Mouse (Mus musculus) G1E (cell line): ENCODE measurements around the gene Rab31. TPM values are rescaled to one million over a fixed set of nuclear protein-coding genes. Genes with fewer than 3 reads are reported as not detected.

Experiments
- ATAC-seq: 2 replicates; pipeline ENCODE4 v1.8.0; 2016; ENCODE audit warnings: mild to moderate bottlenecking; ENCODE audit not compliant: insufficient number of reproducible peaks, poor library complexity, low FRiP score, severe bottlenecking; ENCODE audit errors: extremely low read depth
- DNase-seq: peaks from one replicate; pipeline ENCODE4 v3.0.0; 2012; ENCODE audit warnings: low spot score
- H3K27me3 ChIP-seq: 2 replicates; pipeline ENCODE4 v1.6.1; 2012; ENCODE audit warnings: mild to moderate bottlenecking, low read length, inconsistent platforms; ENCODE audit not compliant: insufficient read depth
- H3K36me3 ChIP-seq: replicated peaks from 2 replicates; pipeline ENCODE3; 2012; ENCODE audit warnings: mild to moderate bottlenecking, inconsistent platforms
- H3K4me1 ChIP-seq: 2 replicates; pipeline ENCODE4 v1.6.1; 2012; ENCODE audit warnings: low read depth, low read length, inconsistent platforms, mixed read lengths; ENCODE audit not compliant: insufficient read depth
- H3K4me3 ChIP-seq: 2 replicates; pipeline ENCODE4 v1.5.1; 2012; ENCODE audit warnings: low read depth, mild to moderate bottlenecking, inconsistent platforms, low read length, moderate library complexity, mixed read lengths
- H3K9me3 ChIP-seq: replicated peaks from 2 replicates; pipeline ENCODE4 v1.6.1; 2012; ENCODE audit warnings: inconsistent platforms
- CTCF ChIP-seq: IDR thresholded peaks from 2 replicates; pipeline ENCODE4 v1.5.1; 2012; ENCODE audit warnings: low read depth, low read length, inconsistent platforms, mixed read lengths
- GATA1 ChIP-seq: IDR thresholded peaks from 2 replicates; pipeline ENCODE4 v1.6.1; 2012; ENCODE audit warnings: borderline replicate concordance, low read length, inconsistent platforms, mixed read lengths
- GATA2 ChIP-seq: IDR thresholded peaks from 2 replicates; pipeline ENCODE4 v1.6.1; 2012; ENCODE audit warnings: low read depth, low read length, inconsistent platforms, borderline replicate concordance
- POLR2AphosphoS5 ChIP-seq: IDR thresholded peaks from 2 replicates; pipeline ENCODE4 v1.6.1; 2012; ENCODE audit warnings: low read depth, low read length, inconsistent platforms; ENCODE audit not compliant: insufficient replicate concordance
- TAL1 ChIP-seq: conservative IDR thresholded peaks from 2 replicates; pipeline ENCODE4 v1.6.1; 2012; ENCODE audit warnings: low read depth, low read length, inconsistent platforms, mixed read lengths
- polyA plus RNA-seq: library from polyadenylated mRNA; stranded (reverse); fragments of >175 nt; gene quantifications from 2 replicates; pipeline ENCODE4 v1.2.3, GENCODE M21; 2012
- total RNA-seq, 2 experiments: library from RNA; stranded (forward) in 1 of 2; stranded (reverse) in 1 of 2; fragments of 200-1000 nt in 1 of 2; fragments of >200 nt in 1 of 2; fragmentation: Nextera tagmentation in 1 of 2; gene quantifications; 2 replicates each; pipeline ENCODE4 v1.2.3; 2014 to 2017

The Rab31 gene
- total and polyA plus RNA-seq, 3 experiments: 0.20 to 1.7 (median 1.6) TPM

DNA sequence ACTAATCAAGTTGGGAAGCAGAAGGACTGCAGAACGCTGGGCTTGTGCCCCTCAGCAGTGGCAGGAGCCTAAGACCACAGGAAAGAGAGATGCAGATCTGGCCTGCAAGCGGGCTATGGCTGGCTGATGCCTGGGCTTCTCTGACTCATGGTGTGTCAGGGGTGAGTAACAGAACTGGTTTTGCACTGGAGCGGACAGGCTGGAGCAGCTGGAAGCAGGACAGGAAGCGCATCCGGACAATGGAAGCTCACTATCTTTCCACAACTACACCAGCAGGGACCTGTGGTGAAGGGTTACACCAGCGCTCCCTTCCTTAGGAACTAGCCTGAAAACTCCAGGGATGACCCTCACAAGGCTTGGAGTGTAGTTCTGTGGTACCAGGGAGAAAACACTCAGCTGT, 34.9 kb downstream of the Rab31 start:
- no peaks in the 10 kb centered on the region for H3K4me1 ChIP-seq
- H3K4me3 ChIP-seq: no peak overlapping the region
- TF ChIP-seq GATA1: no peak
- TF ChIP-seq POLR2AphosphoS5: no peak
- no peak for TF ChIP-seq GATA2
- TF ChIP-seq TAL1: no peak
- no peaks in the 10 kb centered on the region for H3K9me3 ChIP-seq
- H3K36me3 ChIP-seq: no peaks in the 10 kb centered on the region
- peaks cover 3% of the 10 kb centered on the region; the same call in 1 of the 2 replicates for H3K27me3 ChIP-seq
- DNase-seq (no peak), ATAC-seq (no peak)

DNA sequence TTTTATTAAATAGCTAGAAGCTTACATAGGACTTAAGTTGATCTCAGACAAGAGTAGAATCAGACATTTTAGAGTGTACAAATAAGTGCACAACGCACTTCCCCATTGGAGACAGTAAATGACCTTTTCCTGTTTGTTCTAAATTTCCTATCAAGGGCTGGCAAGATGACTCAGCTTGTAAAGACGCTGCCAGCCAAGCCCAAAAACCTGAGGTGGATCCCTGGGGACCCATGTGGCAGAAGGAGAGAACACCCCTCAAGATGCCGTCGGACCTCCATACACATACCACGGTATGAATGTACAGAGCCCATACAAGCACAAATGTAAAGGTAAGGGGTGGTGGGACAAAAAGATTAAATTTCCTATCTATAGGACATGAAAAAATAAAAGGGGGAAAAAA, 35.4 kb downstream of the Rab31 start:
- TF ChIP-seq TAL1 (no peak), POLR2AphosphoS5 (no peak), CTCF (no peak), GATA1 (no peak), GATA2 (no peak)
- DNase-seq (no peak), ATAC-seq (no peak)
- H3K27me3 ChIP-seq: peaks cover 3% of the 10 kb centered on the region; the same call in 1 of the 2 replicates
- H3K36me3 ChIP-seq: no peaks in the 10 kb centered on the region
- no peak overlapping the region for H3K4me3 ChIP-seq
- no peaks in the 10 kb centered on the region for H3K9me3 ChIP-seq
- no peaks in the 10 kb centered on the region for H3K4me1 ChIP-seq

DNA sequence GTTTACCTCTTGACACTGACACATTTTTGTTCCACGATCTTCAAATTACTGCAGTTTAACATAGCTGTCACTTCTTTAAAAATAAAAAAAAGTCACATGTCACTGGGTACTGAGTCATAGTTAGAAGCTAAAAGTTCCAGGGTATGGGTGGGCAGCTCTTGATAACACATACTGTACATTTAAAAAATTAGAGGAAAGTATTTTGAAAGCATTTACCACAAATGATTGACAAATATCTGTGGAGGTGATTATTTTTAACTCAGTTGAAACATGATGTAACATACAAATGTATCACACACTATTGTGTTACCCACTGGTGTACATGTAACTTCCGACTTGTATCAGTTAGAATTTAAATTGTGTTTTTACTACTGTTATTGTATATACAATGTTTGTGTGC, 37.5 kb downstream of the Rab31 start:
- Histone ChIP-seq H3K9me3 (no peaks in the 10 kb centered on the region), H3K4me3 (no peak overlapping the region), H3K27me3 (peaks cover 3% of the 10 kb centered on the region; the same call in 1 of the 2 replicates), H3K36me3 (no peaks in the 10 kb centered on the region), H3K4me1 (no peaks in the 10 kb centered on the region)
- DNase-seq (no peak), ATAC-seq (no peak)
- no peak for TF ChIP-seq TAL1
- no peak for TF ChIP-seq GATA1
- TF ChIP-seq GATA2: no peak
- no peak for TF ChIP-seq POLR2AphosphoS5
- no peak for TF ChIP-seq CTCF

DNA sequence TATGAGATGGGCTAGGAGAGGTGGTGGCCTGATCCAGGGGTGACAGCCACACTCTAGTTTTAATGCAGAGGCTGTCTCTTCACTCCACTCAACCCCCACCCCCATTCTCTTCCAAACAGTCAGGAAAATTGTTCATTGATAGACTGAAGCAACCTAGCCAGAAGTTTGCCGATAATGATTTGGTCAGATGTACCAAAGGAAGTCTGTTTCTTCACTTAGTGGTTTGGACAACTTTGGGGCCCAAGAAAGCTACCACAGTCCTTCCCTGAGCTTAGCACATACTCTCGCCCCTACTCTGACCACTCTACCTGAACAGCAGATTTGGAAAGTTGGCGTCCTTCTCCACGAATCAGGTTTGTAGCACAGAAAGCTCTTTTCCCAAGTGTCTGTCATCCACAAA, 39.9 kb downstream of the Rab31 start:
- Histone ChIP-seq H3K27me3 (peaks cover 2% of the 10 kb centered on the region; the same call in 1 of the 2 replicates), H3K4me3 (no peak overlapping the region), H3K4me1 (no peaks in the 10 kb centered on the region), H3K9me3 (no peaks in the 10 kb centered on the region), H3K36me3 (no peaks in the 10 kb centered on the region)
- ATAC-seq (no peak), DNase-seq (no peak)
- TF ChIP-seq CTCF: no peak
- no peak for TF ChIP-seq GATA2
- TF ChIP-seq TAL1: no peak
- TF ChIP-seq GATA1: no peak
- no peak for TF ChIP-seq POLR2AphosphoS5

DNA sequence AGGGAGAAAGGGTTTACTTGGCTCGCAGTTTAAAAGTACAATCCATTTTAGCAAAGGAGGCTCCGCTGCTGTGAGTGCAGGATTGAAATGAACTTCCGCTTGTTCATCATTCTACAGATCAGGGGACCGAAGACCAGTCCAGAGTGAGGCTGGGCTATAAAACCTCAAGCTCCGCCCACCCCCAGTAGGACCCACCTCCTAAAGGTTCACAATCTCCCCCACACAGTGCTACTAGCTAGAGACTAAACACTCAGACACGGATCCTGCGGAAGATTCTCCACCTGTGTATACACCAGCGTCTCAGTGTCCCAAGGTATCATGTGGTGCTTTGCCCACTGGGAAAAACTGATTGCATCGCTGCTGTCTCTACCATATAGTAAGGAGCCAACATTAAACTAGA, 40.8 kb downstream of the Rab31 start:
- H3K9me3 ChIP-seq: no peaks in the 10 kb centered on the region
- H3K4me3 ChIP-seq: no peak overlapping the region
- no peaks in the 10 kb centered on the region for H3K4me1 ChIP-seq
- ATAC-seq (no peak), DNase-seq (no peak)
- 0 out of 2 replicates have a peak, but pooled peaks cover 2% of the 10 kb centered on the region for H3K27me3 ChIP-seq
- no peak for TF ChIP-seq TAL1
- no peak for TF ChIP-seq POLR2AphosphoS5
- TF ChIP-seq GATA1: no peak
- TF ChIP-seq CTCF: no peak
- no peaks in the 10 kb centered on the region for H3K36me3 ChIP-seq

DNA sequence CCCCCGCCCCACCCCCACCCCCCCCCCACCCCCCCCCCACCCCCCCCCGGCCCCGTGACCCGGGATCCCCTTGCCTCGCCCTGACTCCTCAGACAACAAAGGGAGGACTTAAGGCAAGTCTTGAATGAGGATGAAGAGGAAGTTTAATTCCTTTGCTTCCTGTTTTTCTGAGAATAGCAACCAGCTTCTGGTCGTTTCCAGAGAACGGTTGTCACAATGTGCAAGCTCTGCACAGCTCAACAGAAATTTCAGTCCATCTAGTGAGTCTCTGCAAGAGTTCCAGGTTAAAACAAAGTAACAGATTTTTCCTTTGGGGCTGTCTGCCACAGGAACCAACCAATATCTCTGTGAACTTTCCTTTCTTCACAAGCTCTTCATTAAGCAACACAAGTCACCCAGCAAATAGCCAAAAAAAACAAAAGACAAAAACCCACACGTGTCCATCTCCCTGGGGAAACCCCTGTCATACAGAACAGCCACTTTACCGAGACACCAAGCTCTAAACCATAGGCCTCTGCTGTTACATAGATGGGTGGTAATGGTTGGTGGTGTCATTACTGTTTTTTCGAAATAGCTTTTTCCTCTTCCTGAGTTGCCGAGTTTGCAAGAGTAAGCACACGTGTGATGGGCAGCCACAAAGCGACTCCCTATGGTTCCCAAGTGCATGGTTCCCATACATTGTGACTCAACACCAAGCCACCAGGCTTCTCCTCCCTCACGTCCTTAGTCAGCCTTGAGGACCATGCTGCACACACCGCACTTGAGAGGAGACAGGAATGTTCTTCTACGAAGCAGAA, 42.4 kb downstream of the Rab31 start:
- no peak for ATAC-seq
- DNase-seq: no peak
- Histone ChIP-seq H3K4me3 (no peak overlapping the region), H3K9me3 (no peaks in the 10 kb centered on the region), H3K36me3 (no peaks in the 10 kb centered on the region), H3K27me3 (0 out of 2 replicates have a peak, but pooled peaks cover 2% of the 10 kb centered on the region), H3K4me1 (no peaks in the 10 kb centered on the region)
- TF ChIP-seq TAL1: no peak
- TF ChIP-seq POLR2AphosphoS5: no peak
- TF ChIP-seq GATA2: no peak
- no peak for TF ChIP-seq GATA1
- no peak for TF ChIP-seq CTCF
